Mouse (Mus musculus) E14TG2a.4 (cell line): Measurements from ENCODE around the gene Tsnaxip1.

Source experiments
- H3K27me3 ChIP-seq: 2 replicates; pipeline ENCODE4 v1.6.1; 2014; ENCODE audit warnings: low read length, control low read depth; ENCODE audit not compliant: insufficient read depth
- H3K36me3 ChIP-seq: 2 replicates; pipeline ENCODE4 v1.6.1; 2014; ENCODE audit warnings: low read length, control low read depth; ENCODE audit not compliant: insufficient read depth
- H3K4me1 ChIP-seq: replicated peaks from 2 replicates; pipeline ENCODE4 v1.6.1; 2014; ENCODE audit warnings: low read depth, low read length, control low read depth
- H3K4me3 ChIP-seq: replicated peaks from 2 replicates; pipeline ENCODE4 v1.5.1; 2014; ENCODE audit warnings: mild to moderate bottlenecking, low read length
- H3K9me3 ChIP-seq: 2 replicates; pipeline ENCODE4 v1.6.1; 2014; ENCODE audit warnings: low read length, control low read depth
- CTCF ChIP-seq: conservative IDR thresholded peaks from 2 replicates; pipeline ENCODE4 v1.5.1; 2014; ENCODE audit warnings: low read length
- NANOG ChIP-seq: IDR thresholded peaks from 2 replicates; pipeline ENCODE4 v1.6.1; 2014; ENCODE audit warnings: borderline replicate concordance, low read length, mixed read lengths
- POU5F1 ChIP-seq: IDR thresholded peaks from 2 replicates; pipeline ENCODE4 v1.6.1; 2014; ENCODE audit warnings: low read length, borderline replicate concordance

Tsnaxip1 gene

GRCm38 (mm10) chr8:105854303-105854702 lies 26.8 kb downstream of the Tsnaxip1 start:
- Histone ChIP-seq H3K4me3 (peak overlapping the region; percentile 93), H3K9me3 (no peaks in the 10 kb centered on the region), H3K27me3 (no peaks in the 10 kb centered on the region; the same call in 1 of the 2 replicates), H3K36me3 (peaks cover 40% of the 10 kb centered on the region), H3K4me1 (peaks cover 75% of the 10 kb centered on the region)
- TF ChIP-seq NANOG = no peak
- TF ChIP-seq CTCF = no peak
- TF ChIP-seq POU5F1 = no peak

DNA sequence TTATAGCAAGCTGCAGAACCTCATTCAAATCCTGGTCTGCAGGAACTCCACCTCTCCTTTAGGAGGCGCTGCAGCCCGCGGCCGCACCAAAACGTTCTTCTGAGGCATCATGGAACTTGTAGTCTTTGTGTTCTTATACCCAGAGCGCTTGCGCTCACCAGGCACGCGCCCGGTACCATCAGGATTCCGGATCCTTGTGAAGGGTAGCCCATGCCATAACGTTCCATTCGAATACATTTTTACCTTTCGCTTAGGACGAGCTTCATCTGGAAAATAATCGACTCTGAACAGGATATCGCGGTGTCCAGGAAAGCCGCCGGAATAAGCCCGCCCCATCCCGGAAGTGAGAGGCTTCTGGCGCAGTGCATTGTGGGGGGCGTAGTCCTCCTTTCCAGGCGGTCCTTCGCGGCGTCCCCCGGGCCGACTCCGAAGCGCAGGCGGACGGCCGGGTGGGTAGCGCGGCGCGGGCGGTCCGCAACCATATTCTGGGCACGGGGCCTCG lies 27.2 kb downstream of the Tsnaxip1 start, which contains the start of gene Thap11:
TSS of gene Thap11 (plus strand) at position 418 of the 502 bp plus-strand sequence.
- Histone ChIP-seq H3K27me3 (no peaks in the 10 kb centered on the region; the same call in 1 of the 2 replicates), H3K4me3 (peak within 1 kb of the TSS; percentile 93)
- no peak for TF ChIP-seq NANOG
- no peak for TF ChIP-seq POU5F1
- peak; percentile 54 for TF ChIP-seq CTCF

GRCm38 (mm10) chr8:105855248-105856167 lies 28.0 kb downstream of the Tsnaxip1 start:
- peak overlapping the region; percentile 93 for H3K4me3 ChIP-seq
- no peaks in the 10 kb centered on the region for H3K9me3 ChIP-seq
- no peaks in the 10 kb centered on the region; the same call in 1 of the 2 replicates for H3K27me3 ChIP-seq
- peaks cover 70% of the 10 kb centered on the region for H3K4me1 ChIP-seq
- TF ChIP-seq POU5F1 = no peak
- no peak for TF ChIP-seq CTCF
- no peak for TF ChIP-seq NANOG
- peaks cover 32% of the 10 kb centered on the region for H3K36me3 ChIP-seq

More for the DNA sequence above, 27.2 kb downstream of the Tsnaxip1 start, which contains the start of gene Thap11:
- Histone ChIP-seq H3K4me1 (peaks cover 75% of the 10 kb centered on the region), H3K36me3 (peaks cover 35% of the 10 kb centered on the region), H3K9me3 (no peaks in the 10 kb centered on the region)

DNA sequence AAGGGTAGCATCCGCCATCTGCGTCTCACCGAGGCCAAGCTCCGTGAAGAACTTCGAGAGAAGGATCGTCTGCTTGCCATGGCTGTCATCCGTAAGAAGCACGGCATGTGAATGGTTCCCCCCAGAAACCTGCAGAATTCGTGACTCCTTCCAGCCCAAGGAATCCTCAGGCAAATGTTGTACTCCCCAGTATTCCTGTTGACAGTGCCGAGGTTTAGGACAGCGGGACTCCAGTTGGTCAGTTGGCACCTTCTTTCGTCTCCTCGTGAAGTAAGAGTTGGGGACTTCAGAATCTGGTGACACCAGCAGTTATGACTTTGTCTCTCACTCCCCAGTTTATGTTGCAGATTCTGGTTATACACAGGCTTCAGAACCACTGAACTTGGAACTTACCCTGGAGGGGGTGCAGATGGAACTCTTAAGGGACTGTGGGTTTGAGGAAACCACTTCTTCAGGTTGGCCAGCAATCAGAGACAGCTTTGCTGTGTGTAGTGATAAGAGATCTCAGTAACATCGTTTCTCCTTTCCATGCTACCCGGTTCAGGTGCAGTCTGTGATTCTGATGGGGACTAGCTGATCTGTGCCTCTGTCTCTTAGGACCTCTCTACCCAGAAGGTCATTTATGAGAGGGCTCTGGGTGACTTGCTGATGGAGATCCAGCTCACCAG lies 28.8 kb downstream of the Tsnaxip1 start:
- Histone ChIP-seq H3K4me1 (peaks cover 65% of the 10 kb centered on the region), H3K36me3 (peaks cover 32% of the 10 kb centered on the region), H3K4me3 (peak overlapping the region; percentile 93), H3K27me3 (no peaks in the 10 kb centered on the region; the same call in 1 of the 2 replicates), H3K9me3 (no peaks in the 10 kb centered on the region)
- TF ChIP-seq NANOG = no peak
- TF ChIP-seq CTCF = no peak
- TF ChIP-seq POU5F1 = no peak

DNA sequence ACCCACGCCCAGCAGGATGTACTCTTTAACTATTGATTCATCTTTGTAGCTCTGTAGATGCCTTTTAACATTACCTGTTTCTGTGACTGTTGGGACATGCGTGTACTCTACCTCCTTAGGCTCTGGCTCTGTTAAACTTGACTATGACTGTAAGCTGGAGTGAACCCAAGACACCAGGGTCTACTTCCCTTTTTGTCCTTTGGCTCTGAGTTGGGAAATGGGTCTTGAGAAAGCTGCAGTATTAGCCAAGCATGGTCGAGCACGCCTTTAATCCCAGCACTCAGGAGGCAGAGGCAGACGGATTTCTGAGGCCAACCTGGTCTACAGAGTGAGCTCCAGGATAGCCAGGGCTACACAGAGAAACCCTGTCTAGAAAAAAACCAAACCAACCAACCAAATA lies 31.0 kb downstream of the Tsnaxip1 start:
- peaks cover 52% of the 10 kb centered on the region for H3K36me3 ChIP-seq
- H3K27me3 ChIP-seq = no peaks in the 10 kb centered on the region; the same call in 1 of the 2 replicates
- TF ChIP-seq CTCF (no peak), NANOG (no peak), POU5F1 (no peak)
- H3K9me3 ChIP-seq = no peaks in the 10 kb centered on the region
- peaks cover 73% of the 10 kb centered on the region for H3K4me1 ChIP-seq
- no peak overlapping the region for H3K4me3 ChIP-seq

GRCm38 (mm10) chr8:105859314-105859713 lies 31.8 kb downstream of the Tsnaxip1 start:
- no peaks in the 10 kb centered on the region for H3K9me3 ChIP-seq
- peaks cover 75% of the 10 kb centered on the region for H3K4me1 ChIP-seq
- peaks cover 60% of the 10 kb centered on the region for H3K36me3 ChIP-seq
- no peaks in the 10 kb centered on the region; the same call in 1 of the 2 replicates for H3K27me3 ChIP-seq
- H3K4me3 ChIP-seq = peak overlapping the region; percentile 100
- TF ChIP-seq POU5F1 (no peak), CTCF (no peak), NANOG (no peak)

DNA sequence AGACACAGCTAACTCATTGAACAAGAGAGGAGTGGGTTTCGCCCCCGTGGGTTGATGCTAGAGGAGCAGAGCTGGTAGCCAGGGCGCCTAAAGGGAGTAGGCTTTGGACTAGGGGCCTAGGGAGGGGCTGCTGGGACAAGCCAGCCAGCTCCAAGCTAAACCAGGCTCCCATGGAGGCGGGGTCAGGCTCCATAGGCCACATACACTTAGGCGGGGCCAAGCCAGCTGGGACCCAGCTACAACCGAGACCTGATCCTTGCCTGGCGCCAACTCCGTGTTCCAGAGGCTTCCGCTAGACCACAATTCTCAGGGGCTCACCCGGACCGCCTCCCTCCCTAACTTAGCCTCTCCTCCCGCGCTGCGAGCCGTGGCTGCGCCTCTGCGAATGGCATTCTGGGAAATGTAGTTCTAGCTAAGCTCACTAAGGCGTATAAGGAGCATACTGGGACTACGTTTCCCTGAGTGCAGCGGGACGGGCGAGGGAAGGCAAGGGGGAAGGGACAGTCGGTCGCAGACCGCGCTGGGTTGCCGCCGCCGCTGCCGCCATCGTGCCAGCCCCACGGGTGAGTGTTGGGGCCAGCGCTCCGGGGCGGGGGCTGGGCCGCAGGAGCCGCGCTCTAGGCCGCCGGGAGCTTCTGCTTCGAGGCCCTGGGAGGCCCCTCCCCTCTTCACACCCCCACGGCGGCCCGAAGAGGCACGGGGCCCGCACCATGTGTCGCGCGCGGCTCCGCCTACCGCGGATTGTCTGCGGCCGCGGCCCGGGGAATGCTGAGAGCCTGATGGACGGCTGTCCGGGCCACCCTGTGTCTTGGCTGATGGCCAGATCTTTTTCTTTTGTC lies 32.8 kb downstream of the Tsnaxip1 start, which contains the start of gene Nutf2:
TSS of gene Nutf2 (plus strand) at position 438 of the 839 bp plus-strand sequence.
- peaks cover 70% of the 10 kb centered on the region for H3K36me3 ChIP-seq
- H3K4me1 ChIP-seq = peaks cover 83% of the 10 kb centered on the region
- H3K9me3 ChIP-seq = no peaks in the 10 kb centered on the region
- no peak for TF ChIP-seq POU5F1
- TF ChIP-seq CTCF = no peak
- no peak for TF ChIP-seq NANOG
- H3K4me3 ChIP-seq = peak within 1 kb of the TSS; percentile 100
- no peaks in the 10 kb centered on the region; the same call in 1 of the 2 replicates for H3K27me3 ChIP-seq
